Mouse (Mus musculus) left cerebral cortex, adult 18-20 months (tissue): ENCODE data around the gene Wbp1l. TPM values are rescaled to one million over a fixed set of nuclear protein-coding genes. Genes with fewer than 3 reads are reported as not detected.

Experiments
- DNase-seq, 2 experiments: peaks; one replicate each; pipeline ENCODE4 v3.0.0; 2021 to 2022; ENCODE audit warnings: low spot score in 2 of 2, mixed read lengths in 1 of 2
- total RNA-seq, 2 experiments: library from RNA; stranded (reverse); gene quantifications; 2 replicates each; pipeline ENCODE4 v1.2.3; 2021

Gene Wbp1l
- total RNA-seq, 2 experiments from 2014 or later: 34.9 to 37.9 TPM

GRCm38 (mm10) chr19:46656151-46656840, 57.4 kb downstream of the Wbp1l start:
- no peak for DNase-seq

GRCm38 (mm10) chr19:46657339-46658020, 58.6 kb downstream of the Wbp1l start:
- no peak for DNase-seq

GRCm38 (mm10) chr19:46658348-46658747, 59.5 kb downstream of the Wbp1l start:
- no peak for DNase-seq

- no peak for DNase-seq
Measured at GRCm38 (mm10) chr19:46658851-46659250, 60.0 kb downstream of the Wbp1l start.

DNA sequence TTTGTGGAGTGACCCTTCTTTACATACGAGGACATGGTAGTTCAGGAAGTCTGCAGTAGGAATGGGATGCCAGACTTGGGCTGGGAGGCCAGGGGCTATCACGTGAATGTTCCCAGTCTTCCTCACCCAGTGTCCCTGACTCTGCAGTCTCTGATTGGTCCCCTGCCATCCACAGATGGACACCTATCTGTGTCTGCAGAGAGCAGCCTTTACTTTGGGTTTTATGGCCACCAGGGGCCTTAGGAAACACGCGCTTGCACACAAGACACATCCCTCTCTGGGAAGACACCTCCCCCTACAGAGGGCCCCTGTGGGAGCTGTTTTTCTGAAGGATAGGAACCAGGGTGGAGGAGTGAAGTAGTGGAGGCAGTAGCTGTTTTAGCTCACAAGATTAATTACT, 62.6 kb downstream of the Wbp1l start:
- DNase-seq: no peak

DNA sequence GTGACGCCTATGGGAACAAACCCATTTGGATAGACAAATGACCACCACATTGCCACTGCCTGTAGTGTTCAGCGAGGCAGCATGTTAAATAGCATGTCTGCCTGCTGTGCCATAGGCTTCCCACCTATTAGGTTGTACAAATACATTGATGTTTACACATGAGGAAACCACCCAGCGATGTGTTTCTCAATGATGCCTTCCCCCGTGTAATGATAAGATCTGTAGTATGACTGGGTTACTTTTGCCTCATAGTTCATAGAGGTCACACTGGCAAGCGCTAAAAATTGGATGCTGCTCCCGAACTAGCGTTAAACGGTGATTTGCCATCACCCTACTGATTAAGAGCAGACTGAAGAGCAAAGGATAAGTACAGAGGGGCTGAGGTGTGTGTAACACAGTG, 63.3 kb downstream of the Wbp1l start:
- DNase-seq: no peak

GRCm38 (mm10) chr19:46662784-46663183, 63.9 kb downstream of the Wbp1l start:
- no peak for DNase-seq

DNA sequence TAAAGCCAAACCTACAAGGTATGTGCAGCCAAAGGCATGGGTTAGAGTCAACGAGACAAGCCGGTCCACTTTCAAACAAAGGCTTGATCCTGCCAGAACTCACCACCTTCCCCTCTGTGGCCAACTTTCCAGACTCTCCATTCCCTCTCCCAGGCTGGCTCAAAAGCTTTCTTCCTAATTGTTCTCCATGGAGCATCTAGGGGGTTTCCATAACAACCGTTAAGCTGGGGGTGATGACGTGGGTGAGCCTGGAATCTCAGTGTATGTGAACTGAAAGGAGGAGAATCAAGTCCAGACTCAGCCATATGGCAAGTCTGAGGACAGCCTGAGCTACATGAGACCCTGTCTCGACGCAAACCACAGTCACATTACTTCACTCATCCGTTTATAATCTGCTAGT, 66.6 kb downstream of the Wbp1l start:
- DNase-seq: no peak

DNA sequence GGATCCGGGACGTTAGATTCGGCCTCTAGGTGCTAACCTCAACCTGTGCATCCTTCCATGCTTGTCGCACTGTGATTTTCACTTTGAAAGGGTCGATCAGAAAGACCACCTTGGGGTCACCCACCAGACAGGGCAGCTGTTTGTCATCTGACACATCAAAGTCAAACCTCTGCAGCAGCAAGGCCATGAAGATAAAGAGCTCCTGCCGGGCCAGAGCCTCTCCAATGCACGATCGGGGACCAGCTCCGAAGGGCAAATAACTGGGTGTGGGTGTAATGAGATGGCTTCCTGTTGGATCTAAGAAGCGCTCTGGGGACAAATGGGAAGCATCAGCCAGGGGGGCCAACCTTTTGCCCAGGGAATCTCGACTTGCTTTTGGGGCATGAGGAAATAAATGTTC, 68.4 kb downstream of the Wbp1l start:
- no peak for DNase-seq

DNA sequence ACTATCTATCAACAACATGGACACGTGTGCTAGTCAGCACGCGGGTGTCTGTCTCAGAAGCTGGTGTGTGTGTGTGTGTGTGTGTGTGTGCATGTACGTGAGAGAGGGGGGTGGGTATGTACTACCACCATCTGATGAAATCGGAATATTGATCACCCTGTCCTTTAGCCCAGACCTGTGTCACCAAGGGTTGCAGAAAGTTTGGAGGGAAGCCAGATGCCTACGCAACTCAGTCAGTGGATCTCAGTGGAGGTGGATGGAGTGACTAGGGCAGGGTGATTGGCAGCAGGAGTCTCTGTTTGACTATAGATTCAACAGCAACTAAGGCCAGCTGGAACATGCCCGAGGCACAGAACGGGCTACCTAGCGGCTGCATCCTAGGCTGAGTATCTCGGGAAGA, 69.4 kb downstream of the Wbp1l start:
- no peak for DNase-seq

- no peak for DNase-seq
Measured at GRCm38 (mm10) chr19:46669802-46670201, 70.9 kb downstream of the Wbp1l start.

DNA sequence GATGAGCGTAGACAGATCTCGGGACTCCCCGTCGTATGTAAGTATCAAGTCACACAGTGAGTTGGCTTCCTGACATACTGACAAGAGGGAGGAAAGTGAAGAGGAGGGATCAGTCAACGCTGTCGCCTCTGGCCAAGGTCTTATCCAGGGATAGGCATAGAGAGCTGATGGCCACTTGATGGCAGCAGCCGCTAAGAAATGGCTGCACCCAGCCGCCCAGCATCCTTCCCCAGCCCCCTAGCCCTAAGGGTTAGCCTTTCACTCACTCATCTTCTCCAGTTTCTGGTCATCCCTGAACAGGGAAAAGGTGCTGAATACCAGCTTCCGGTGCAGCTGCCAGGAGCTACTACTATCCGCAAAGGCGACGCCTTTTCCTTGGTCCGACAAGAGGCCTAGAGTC, 71.8 kb downstream of the Wbp1l start:
- DNase-seq: peak; percentile 59 to 65

DNA sequence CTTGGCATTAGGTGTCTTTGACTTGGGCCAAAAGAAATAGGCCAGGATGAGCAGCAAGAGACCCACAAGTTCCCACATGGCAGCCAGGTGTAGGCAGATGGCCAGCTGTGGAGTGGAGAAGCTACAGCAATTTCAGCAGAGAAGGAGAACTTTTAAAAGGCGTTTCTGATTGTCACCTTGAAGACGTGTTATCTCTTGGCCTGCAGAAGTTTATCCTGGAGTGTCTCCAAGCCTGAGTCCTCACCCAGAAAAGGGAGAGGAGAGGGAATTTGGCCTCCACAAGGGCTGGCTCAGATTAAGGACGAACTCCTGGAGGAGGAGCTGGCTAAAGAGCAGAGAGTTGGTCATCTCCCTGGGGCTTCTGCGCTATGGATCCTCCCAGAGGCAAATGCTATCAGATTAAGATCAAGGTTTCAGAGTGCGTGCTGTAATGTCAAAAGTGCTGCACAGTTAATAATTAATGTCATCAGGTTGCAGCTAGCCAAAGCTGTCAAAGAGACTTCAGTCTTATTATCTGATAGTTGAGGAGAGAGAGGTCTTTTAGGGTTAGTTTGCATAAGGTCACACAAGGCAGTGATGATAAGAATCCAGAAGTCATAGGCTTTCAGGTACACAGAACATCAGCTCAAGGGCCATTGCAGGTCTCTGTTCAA, 74.0 kb downstream of the Wbp1l start, which contains the start of gene Cyp17a1:
Cyp17a1 (minus strand) TSS at position 407 of the 653 bp plus-strand sequence.
- no peak for DNase-seq

- DNase-seq: no peak
Measured at GRCm38 (mm10) chr19:46675641-46676040, 76.8 kb downstream of the Wbp1l start.

- DNase-seq: no peak
Measured at GRCm38 (mm10) chr19:46679720-46680383, 81.0 kb downstream of the Wbp1l start.

DNA sequence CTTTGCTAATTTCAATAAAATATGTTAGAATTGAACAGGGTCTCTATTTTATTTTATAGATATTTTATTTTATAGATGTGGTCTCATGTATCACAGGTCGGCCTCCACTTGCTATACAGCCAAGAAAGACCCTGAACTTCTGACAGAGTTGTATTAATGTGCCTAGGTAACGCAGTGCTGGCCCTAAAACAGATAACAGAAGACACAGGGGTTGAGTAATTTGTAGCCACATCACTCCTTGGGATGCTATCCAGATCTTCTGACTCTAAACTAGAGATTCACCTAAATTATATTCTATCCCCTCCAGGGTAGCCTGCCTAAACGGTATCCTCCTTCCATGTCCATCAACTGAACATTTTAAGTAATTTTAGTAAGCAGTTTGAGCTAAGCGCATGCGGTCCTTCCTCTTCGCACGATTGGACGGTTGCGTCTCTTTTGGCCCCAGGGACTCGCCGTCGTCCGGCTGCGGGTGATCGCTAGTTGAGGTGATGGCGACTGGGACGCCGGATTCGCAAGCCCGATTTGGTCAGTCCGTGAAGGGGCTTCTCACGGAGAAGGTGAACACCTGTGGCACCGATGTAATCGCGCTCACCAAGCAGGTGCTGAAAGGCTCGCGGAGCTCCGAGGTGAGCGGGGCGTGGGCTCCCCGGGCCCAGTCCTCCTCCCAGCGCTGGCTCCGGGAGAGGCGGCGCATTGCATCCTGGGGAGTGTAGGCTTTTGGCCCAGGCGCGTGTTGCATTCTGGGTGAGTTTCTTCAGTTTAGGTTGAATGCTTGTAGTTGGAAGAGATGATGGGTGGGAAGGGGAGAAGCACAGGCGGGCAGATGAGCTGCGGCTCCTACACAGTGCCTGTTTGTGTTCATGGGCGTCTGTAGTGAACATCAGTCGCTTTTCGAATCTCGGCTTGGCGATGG, 90.8 kb downstream of the Wbp1l start, which contains the start of gene Borcs7:
Borcs7 (plus strand) TSS at position 447 of the 913 bp plus-strand sequence.
- DNase-seq: peak; percentile 94 to 95

DNA sequence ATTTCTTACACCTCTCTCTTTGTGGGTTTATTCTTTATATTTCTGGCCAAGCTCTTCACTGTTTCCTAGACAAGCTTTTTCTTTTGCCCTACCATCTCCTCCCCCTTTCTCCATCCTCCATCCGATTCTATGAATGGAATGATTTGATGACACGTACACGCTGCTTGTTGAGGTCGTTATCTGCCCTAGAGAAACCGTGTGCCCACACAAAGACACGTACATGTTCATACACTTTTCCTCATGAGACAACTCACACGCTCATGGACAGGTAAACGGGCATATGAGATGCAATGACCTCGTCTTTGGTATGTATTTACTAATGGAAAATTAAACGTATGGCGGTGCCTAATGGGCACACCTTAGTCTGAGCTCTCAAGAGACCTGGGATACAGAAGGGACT, 91.5 kb downstream of the Wbp1l start:
- DNase-seq: no peak

DNA sequence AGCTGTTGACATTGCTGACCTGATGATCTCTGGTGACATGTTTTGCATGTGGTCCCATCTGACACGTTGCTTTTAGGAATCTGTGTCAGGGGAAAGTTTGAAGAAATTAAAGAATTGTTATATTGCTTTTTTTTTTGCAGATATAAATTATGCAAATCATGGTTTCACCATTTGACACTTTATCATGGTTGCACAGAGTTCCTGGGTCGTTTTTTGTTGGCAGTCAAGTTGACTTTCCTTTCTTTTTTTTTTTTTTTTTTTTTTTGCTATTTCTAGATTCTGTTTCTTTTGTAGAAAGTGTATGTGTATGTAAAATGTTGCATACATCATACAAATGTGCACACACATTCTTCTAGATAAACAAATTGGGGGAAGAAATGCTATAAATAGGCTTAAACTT, 92.2 kb downstream of the Wbp1l start:
- no peak for DNase-seq

GRCm38 (mm10) chr19:46693146-46693545, 94.3 kb downstream of the Wbp1l start:
- DNase-seq: no peak

DNA sequence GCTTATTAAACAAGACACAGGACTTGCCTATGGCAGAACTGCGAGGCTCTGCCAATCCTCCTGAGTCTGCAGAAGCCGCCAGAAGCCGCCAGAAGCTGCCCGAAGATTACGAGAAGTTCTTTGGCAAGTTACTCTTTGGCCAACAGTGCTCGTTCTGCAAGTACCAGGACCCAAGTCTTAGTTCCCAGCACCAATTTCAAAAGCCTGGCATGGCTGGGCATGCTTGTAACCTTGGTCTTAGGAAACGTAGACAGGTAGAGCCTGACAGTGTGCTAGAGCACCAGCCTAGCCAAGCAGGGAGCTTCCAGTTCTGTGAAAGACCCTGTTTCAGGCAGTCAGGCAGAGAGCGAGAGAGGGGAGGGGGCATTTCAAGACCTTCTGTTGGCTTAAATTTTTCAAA, 97.6 kb downstream of the Wbp1l start:
- no peak for DNase-seq

GRCm38 (mm10) chr19:46696943-46697342, 98.1 kb downstream of the Wbp1l start:
- no peak for DNase-seq
